Mouse (Mus musculus): ENCODE measurements at regions not wholly inside any gene's neighbourhood (a gene's known extent, or its start where the extent isn't known, plus 50 kb on each side); places are given as distances from the start of the nearest gene placed in this dataset.

DNA sequence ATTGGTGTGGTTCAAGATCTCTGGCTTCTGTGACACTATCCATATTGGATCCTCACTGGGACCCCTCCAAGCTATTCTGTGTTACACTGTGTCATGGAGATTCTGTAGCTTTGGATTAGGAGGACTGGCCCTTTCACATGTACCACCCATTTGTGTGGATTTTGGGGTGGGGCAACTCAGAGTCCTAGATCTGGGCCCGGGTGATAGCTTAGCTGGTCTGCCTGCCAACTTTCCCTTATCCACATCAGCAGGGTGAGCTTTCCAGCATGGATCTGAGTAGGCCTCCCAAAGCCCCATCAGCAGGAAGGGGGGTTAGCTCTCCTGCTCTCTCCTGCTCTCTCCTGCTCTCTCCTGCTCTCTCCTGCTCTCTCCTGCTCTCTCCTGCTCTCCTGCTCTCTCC lies 152.3 kb downstream of the Spata18 start:
- 63% methylated on average over 1 of the region's 1 CpGs for whole genome bisulfite sequencing
- Histone ChIP-seq H3K9ac (no peak overlapping the region), H3K9me3 (replicated peaks) (no peaks in the 10 kb centered on the region), H3K27me3 (no peaks in the 10 kb centered on the region), H3K4me1 (replicated peaks) (no peaks in the 10 kb centered on the region), H3K36me3 (no peaks in the 10 kb centered on the region), H3K4me2 (no peak overlapping the region), H3K4me3 (no peak overlapping the region), H3K27ac (no peak overlapping the region)
- no peak for ATAC-seq (replicated peaks; ENCODE audit: insufficient number of reproducible peaks, insufficient read depth, low FRiP score, low read depth)

DNA sequence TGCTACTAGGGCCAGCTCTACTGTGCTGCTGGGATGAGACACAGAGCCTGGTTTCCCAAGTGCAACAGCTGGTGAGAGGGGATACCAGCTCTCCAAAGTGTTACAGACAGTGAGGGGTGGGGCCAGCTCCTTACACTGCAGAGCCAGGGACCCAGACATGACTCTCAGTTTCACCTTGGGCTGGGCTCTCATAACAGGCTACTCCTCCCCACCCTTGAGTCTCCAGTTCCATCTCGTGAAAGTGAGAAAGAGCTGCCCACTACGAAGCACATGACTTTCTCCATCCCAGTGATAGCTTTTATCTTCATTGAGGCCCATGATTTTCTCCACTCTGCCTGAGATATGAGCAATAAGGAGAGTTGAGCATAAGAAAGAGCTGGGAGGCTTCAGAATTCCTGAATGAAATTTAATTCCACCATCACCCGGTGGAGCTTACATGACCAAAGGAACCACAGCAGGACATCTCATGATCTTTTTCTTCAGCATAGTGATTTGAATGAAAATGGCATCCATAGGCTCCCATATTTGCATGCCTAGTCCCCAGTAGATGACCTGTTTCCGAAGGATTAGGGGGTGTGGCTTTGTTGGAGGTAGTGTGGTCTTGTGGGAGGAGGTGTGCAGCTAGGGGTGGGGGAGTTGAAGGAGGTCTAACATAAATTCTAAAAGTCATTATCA lies 153.5 kb downstream of the Spata18 start:
- Histone ChIP-seq H3K4me1 (replicated peaks) (no peaks in the 10 kb centered on the region), H3K36me3 (no peaks in the 10 kb centered on the region), H3K9me3 (replicated peaks) (no peaks in the 10 kb centered on the region), H3K4me2 (no peak overlapping the region), H3K9ac (no peak overlapping the region), H3K4me3 (no peak overlapping the region), H3K27me3 (no peaks in the 10 kb centered on the region), H3K27ac (no peak overlapping the region)
- WGBS = 56% methylated on average over 4 of the region's 4 CpGs
- no peak for ATAC-seq (replicated peaks; ENCODE audit: insufficient number of reproducible peaks, insufficient read depth, low FRiP score, low read depth)

DNA sequence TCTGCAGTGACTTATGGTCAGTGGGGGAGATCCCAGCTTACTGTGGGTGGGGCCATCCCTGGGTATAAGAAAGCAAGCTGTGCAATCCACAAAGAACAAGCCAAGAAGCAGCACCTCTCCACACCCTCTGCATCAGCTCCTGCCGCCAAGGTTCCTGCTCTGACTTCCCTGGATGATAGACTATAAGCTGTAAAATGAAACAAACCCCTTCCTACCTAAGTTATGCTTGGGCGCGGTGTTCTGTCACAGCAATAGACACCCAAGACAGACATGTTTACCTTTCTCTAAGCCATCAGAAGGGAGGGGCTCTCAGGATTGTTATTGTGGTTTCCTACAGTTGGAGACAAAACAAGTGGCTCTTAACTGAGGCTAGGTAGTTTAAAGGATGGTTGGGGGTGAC lies 159.5 kb downstream of the Spata18 start:
- H3K4me1 ChIP-seq (replicated peaks) = no peaks in the 10 kb centered on the region
- H3K27ac ChIP-seq = no peak overlapping the region
- 76% methylated on average over 3 of the region's 3 CpGs for WGBS
- no peak for ATAC-seq (replicated peaks; ENCODE audit: insufficient number of reproducible peaks, insufficient read depth, low FRiP score, low read depth)
- H3K27me3 ChIP-seq = no peaks in the 10 kb centered on the region
- no peaks in the 10 kb centered on the region for H3K36me3 ChIP-seq
- no peak overlapping the region for H3K4me2 ChIP-seq
- H3K9me3 ChIP-seq (replicated peaks) = no peaks in the 10 kb centered on the region
- H3K9ac ChIP-seq = no peak overlapping the region
- H3K4me3 ChIP-seq = no peak overlapping the region

DNA sequence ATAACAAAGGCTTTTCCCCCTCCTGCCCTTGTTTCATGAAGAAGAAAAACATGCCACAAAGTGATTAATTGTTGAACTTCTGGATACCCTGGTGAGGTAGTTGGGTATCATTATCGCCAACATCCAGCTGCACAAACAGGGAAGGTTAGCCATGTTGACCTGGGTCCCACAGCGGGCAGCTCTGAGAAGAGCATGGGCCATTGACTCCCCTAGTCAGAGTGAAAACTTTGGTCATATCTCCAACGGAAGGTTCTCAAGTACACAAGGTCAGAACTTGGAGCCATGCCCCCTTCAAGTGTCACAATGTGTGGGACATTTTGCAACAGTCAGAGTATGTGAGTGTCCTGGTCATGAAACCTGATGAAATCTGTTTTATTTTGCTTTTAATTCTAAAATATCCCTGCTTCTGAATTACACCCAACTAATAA lies 159.9 kb downstream of the Spata18 start:
- H3K9ac ChIP-seq = no peak overlapping the region
- 70% methylated on average over 3 of the region's 3 CpGs for WGBS
- ATAC-seq (replicated peaks; ENCODE audit: insufficient number of reproducible peaks, insufficient read depth, low FRiP score, low read depth) = no peak
- H3K4me1 ChIP-seq (replicated peaks) = no peaks in the 10 kb centered on the region
- H3K27me3 ChIP-seq = no peaks in the 10 kb centered on the region
- no peak overlapping the region for H3K4me3 ChIP-seq
- H3K27ac ChIP-seq = no peak overlapping the region
- H3K4me2 ChIP-seq = no peak overlapping the region
- H3K9me3 ChIP-seq (replicated peaks) = no peaks in the 10 kb centered on the region
- H3K36me3 ChIP-seq = no peaks in the 10 kb centered on the region

DNA sequence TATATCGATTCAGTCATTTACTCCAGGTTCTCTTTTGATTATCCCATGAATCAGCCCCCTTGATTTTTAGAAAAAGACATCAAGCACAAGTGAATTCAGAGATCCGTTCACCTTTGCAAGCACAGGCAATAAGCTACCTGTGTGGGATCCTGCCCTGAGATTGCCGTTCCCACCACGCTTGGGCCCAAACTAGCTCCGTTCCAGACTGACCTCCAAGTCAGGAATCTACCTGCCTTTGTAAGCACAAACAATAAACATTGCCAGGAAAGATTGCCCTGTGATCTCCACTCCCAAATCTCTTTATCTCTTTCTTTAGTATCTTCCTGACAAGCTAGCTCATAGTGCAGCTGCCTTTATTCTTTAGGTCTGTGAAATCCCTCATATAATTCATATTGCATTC lies 164.6 kb downstream of the Spata18 start:
- no peak for ATAC-seq (replicated peaks; ENCODE audit: insufficient number of reproducible peaks, insufficient read depth, low FRiP score, low read depth)
- H3K27me3 ChIP-seq = no peaks in the 10 kb centered on the region
- H3K9ac ChIP-seq = no peak overlapping the region
- H3K4me1 ChIP-seq (replicated peaks) = no peaks in the 10 kb centered on the region
- WGBS = 89% methylated on average over 5 of the region's 5 CpGs
- H3K27ac ChIP-seq = no peak overlapping the region
- no peaks in the 10 kb centered on the region for H3K9me3 ChIP-seq (replicated peaks)
- no peaks in the 10 kb centered on the region for H3K36me3 ChIP-seq
- no peak overlapping the region for H3K4me2 ChIP-seq
- no peak overlapping the region for H3K4me3 ChIP-seq

DNA sequence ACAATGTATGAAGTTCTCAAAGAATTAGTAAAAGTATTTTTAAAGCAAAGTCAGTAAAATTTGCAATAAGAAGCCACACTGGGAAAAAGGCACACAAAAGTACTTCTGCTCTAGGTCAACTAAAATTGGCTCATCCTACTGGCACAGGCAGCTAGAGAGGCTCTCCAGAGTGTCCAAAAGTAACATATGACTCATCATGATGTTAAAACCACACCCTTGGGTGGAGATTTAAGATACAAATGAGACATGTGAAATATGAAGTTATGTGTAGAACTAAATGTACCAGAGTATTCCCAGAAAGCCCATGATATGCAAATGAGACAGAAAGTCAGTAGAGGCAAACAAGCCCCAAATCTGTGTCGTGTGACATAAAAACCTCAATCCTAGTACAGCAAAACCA lies 166.0 kb downstream of the Spata18 start:
- 80% methylated on average over 1 of the region's 1 CpGs for WGBS
- no peak for ATAC-seq (replicated peaks; ENCODE audit: insufficient number of reproducible peaks, insufficient read depth, low FRiP score, low read depth)

DNA sequence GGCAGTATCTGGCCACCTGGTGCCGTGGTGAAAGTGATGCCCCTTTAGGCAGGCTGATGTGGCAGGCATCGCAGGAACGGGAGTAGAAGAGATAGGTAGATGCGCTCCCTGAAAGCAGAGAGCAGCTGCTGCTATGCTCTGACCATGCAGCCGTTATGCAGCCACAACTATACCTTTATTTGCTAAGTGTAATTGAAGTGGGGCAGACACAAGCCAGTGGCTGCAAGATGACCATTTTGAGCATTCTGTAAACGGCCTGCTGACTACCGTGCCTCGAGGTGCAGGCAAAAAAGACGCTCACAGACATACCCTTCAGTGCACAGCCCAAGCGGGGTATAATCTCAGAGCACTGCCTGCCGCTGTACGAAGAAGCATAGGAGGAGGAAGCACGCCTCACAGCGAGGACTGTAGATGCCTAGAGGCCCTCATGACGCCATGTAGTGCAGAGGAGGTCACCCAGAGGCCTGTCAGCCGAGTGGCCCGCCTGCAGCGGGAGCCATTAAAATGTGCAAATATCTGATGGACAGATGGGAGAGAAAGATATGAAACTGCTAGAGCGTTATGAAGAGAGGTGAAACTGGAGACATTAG lies 170.9 kb downstream of the Spata18 start:
- 72% methylated on average over 19 of the region's 19 CpGs for WGBS
- no peak for ATAC-seq (replicated peaks; ENCODE audit: insufficient number of reproducible peaks, insufficient read depth, low FRiP score, low read depth)

More for the DNA sequence above, 166.0 kb downstream of the Spata18 start:
- H3K9ac ChIP-seq = no peak overlapping the region
- no peaks in the 10 kb centered on the region for H3K4me1 ChIP-seq (replicated peaks)
- no peak overlapping the region for H3K4me2 ChIP-seq
- no peaks in the 10 kb centered on the region for H3K9me3 ChIP-seq (replicated peaks)
- no peak overlapping the region for H3K4me3 ChIP-seq
- H3K36me3 ChIP-seq = no peaks in the 10 kb centered on the region
- no peak overlapping the region for H3K27ac ChIP-seq
- H3K27me3 ChIP-seq = no peaks in the 10 kb centered on the region

DNA sequence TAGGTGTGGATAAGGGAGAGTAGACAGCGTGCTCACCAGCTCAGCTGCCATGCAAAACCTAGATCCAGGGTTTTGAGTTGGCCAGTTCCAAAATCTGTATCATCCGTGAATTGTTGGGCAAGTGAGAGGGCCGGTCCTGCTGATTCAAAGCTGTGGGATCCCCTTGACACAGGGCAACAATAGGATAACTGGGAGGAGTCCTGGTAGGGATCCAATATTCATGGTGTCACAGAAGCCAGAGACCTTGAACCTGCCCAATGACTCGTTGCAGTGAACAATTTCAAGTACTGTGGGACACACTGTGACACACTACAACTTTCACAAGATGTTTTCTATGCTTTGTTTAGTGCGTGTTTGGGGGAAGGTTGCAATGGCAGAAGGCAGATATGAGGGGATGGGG lies 172.2 kb downstream of the Spata18 start:
- H3K4me3 ChIP-seq = no peak overlapping the region
- no peaks in the 10 kb centered on the region for H3K9me3 ChIP-seq (replicated peaks)
- 85% methylated on average over 5 of the region's 5 CpGs for WGBS
- H3K9ac ChIP-seq = no peak overlapping the region
- H3K36me3 ChIP-seq = no peaks in the 10 kb centered on the region
- ATAC-seq (replicated peaks; ENCODE audit: insufficient number of reproducible peaks, insufficient read depth, low FRiP score, low read depth) = no peak
- no peak overlapping the region for H3K27ac ChIP-seq
- H3K4me1 ChIP-seq (replicated peaks) = no peaks in the 10 kb centered on the region
- no peak overlapping the region for H3K4me2 ChIP-seq
- H3K27me3 ChIP-seq = no peaks in the 10 kb centered on the region

More for the DNA sequence above, 170.9 kb downstream of the Spata18 start:
- H3K9me3 ChIP-seq (replicated peaks) = no peaks in the 10 kb centered on the region
- no peaks in the 10 kb centered on the region for H3K4me1 ChIP-seq (replicated peaks)
- no peaks in the 10 kb centered on the region for H3K36me3 ChIP-seq
- H3K4me3 ChIP-seq = no peak overlapping the region
- H3K9ac ChIP-seq = no peak overlapping the region
- H3K27ac ChIP-seq = no peak overlapping the region
- no peaks in the 10 kb centered on the region for H3K27me3 ChIP-seq
- H3K4me2 ChIP-seq = no peak overlapping the region

DNA sequence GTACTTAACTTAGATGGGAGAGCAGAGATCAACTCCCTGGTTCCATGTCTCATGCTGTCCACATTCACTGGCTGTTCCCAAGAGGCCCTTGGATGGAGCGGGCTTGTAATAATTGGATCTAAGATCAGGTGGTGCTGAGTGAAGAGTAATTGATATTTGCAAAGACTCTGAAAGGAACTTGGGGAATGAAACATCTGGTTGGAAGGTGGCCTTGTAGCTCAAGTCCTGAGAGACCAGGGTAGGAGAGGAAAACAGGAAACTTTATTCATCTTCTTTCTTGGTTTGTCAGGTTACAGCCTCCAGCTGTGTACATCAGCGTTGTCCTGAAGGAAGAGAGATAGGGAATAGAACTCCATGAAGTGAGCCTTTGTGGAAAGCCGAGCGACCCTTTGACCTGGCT lies 175.8 kb downstream of the Spata18 start:
- no peaks in the 10 kb centered on the region for H3K36me3 ChIP-seq
- no peak overlapping the region for H3K4me2 ChIP-seq
- no peaks in the 10 kb centered on the region for H3K9me3 ChIP-seq (replicated peaks)
- ATAC-seq (replicated peaks; ENCODE audit: insufficient number of reproducible peaks, insufficient read depth, low FRiP score, low read depth) = no peak
- H3K4me1 ChIP-seq (replicated peaks) = no peaks in the 10 kb centered on the region
- 66% methylated on average over 4 of the region's 4 CpGs for WGBS
- H3K27me3 ChIP-seq = no peaks in the 10 kb centered on the region
- H3K9ac ChIP-seq = no peak overlapping the region
- no peak overlapping the region for H3K4me3 ChIP-seq
- H3K27ac ChIP-seq = no peak overlapping the region

DNA sequence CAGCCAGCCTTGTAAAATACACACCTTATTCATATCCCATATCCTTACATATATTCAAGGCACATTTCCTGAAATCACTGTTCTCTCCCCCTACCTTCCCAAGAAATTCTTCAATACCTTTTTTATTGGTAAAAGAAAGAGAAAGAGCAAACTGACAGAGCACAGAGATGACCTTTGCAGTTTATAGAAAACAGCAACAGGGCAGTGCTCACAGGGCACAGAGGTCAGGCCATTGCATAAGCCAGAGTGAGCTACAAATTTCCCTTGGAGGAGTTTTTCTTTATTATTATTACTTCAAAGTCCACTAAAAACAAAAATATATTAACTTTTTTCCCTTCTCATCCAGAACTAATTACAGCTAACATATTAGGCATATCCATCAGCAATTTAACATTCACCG lies 182.5 kb downstream of the Spata18 start:
- Histone ChIP-seq H3K36me3 (no peaks in the 10 kb centered on the region), H3K9ac (no peak overlapping the region), H3K4me1 (replicated peaks) (no peaks in the 10 kb centered on the region), H3K9me3 (replicated peaks) (no peaks in the 10 kb centered on the region), H3K27me3 (no peaks in the 10 kb centered on the region), H3K4me2 (no peak overlapping the region), H3K27ac (no peak overlapping the region), H3K4me3 (no peak overlapping the region)
- WGBS = 83% methylated on average over 1 of the region's 1 CpGs
- no peak for ATAC-seq (replicated peaks; ENCODE audit: insufficient number of reproducible peaks, insufficient read depth, low FRiP score, low read depth)

DNA sequence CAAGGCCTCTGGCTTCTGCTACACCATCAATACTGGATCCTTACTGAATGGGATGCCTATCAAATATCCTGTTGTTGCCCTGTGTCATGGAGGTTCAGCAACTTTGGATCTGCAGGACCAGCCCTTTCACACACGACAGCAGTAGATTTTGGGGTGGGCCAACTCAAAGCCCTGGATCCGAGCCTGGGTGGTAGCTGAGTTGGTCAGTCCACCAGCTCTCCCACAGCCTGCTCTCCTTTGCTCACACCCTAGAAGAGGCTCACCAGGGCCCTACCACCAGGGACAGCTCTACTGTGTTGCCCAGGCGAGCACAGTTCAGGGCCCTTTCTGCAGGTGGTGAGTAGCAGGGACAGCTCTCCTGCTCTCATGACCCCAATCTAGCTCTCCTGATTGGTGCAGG lies 192.6 kb downstream of the Spata18 start:
- H3K27me3 ChIP-seq = no peaks in the 10 kb centered on the region
- no peak overlapping the region for H3K4me3 ChIP-seq
- H3K9me3 ChIP-seq (replicated peaks) = no peaks in the 10 kb centered on the region
- no peaks in the 10 kb centered on the region for H3K4me1 ChIP-seq (replicated peaks)
- ATAC-seq (replicated peaks; ENCODE audit: insufficient number of reproducible peaks, insufficient read depth, low FRiP score, low read depth) = no peak
- H3K9ac ChIP-seq = no peak overlapping the region
- no peak overlapping the region for H3K4me2 ChIP-seq
- 78% methylated on average over 3 of the region's 3 CpGs for WGBS
- no peak overlapping the region for H3K27ac ChIP-seq
- no peaks in the 10 kb centered on the region for H3K36me3 ChIP-seq

DNA sequence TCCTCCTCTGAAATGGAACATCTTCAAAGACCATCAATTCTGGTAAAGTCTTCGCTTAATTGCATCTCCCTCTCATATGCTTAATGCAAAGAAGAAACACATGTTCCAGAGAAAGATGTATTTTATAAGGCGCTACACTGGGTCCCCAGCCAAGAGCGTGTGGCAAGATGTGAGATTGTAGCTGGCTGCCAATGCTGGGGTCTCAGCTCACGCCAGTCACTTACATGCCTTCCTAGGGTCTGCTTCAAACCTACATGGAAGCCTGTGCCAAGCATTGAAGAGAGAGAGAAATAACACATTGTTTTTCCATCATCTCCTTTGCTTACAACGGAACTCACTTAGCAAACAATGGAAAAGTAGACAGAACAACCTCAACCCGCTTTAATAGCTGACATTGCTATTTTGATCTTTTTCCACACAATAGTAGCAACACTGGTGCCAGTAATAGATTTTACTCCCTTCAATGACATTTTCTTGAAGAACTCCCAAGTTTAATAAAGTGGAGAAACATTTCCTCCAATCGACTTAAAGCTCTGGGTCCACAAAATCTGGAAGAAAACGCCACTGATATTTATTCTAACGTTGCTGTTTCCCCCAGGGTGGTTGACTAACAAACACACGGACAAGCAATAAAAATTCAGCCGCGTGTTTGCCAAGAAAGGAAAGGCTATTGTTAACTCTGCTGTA lies 195.1 kb downstream of the Spata18 start:
- no peaks in the 10 kb centered on the region for H3K27me3 ChIP-seq
- no peak for ATAC-seq (replicated peaks; ENCODE audit: insufficient number of reproducible peaks, insufficient read depth, low FRiP score, low read depth)
- H3K9ac ChIP-seq = no peak overlapping the region
- H3K4me2 ChIP-seq = no peak overlapping the region
- H3K9me3 ChIP-seq (replicated peaks) = no peaks in the 10 kb centered on the region
- H3K36me3 ChIP-seq = no peaks in the 10 kb centered on the region
- WGBS = 68% methylated on average over 12 of the region's 12 CpGs
- no peaks in the 10 kb centered on the region for H3K4me1 ChIP-seq (replicated peaks)
- no peak overlapping the region for H3K27ac ChIP-seq
- no peak overlapping the region for H3K4me3 ChIP-seq
